ENCODE assay signal across 15 mouse cellular contexts in the genomic region with DNA sequence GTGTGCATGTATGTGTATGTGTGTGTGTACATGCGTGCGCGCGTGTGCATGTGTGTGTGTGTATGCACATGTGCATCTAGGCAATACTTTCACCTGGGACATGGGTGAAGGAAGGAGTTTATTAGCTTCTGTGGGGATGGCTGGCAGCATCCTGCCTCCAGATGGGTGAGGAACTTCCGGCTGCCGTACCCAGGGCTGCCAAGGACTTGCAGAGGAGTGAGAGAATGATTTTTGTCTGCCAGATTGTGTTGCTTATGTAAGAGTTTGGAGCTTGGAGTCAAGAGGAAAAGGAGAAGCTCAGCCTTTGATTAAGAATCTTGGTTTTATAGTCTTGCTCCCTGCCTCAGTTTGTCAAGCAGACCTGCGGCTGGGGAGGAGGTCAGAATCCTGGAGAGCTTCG. TPM values are rescaled to one million over a fixed set of nuclear protein-coding genes. Genes with fewer than 3 reads are reported as not detected.
DNase-seq lines count a peak whose midpoint lies in the region; ATAC-seq lines count a peak whose summit lies in the region.
"Had no signal": no experiment of that assay in that cellular context is flagged by ENCODE, and none has a peak within 500 bp of the region (broad histone marks: within the 10 kb centered on the region; RNA-seq: fewer than 3 reads in every experiment).

No protein-coding gene starts in this region.

- H3K4me3 ChIP-seq in kidney, embryonic 16.5 days (ENCODE audit: low read length): no peak overlapping the region
- H3K4me3 ChIP-seq: embryonic facial prominence, embryonic 10.5 days; hindbrain, embryonic 13.5 days; limb, embryonic 13.5 days; lung, embryonic 15.5 days had no signal

- DNase-seq in cerebellum, adult 11 months: peak; percentile 8
- peak; percentile 38 for DNase-seq in cerebellum, adult 9-10 months
- DNase-seq in layer of hippocampus, adult 9-10 months (ENCODE audit: low spot score): peak; percentile 53
- DNase-seq in left cerebral cortex, postnatal 36 days (ENCODE audit: low spot score in 2 of 2): peak; percentile 74 to 78
- no peak for DNase-seq in spleen, postnatal 10 days (ENCODE audit: low spot score in 2 of 2)
- DNase-seq in thymus, postnatal 0 days (ENCODE audit: low spot score): no peak
- DNase-seq: kidney, adult 2 months; thymus, postnatal 25 days had no signal

- H3K36me3 ChIP-seq in kidney, embryonic 16.5 days (ENCODE audit: insufficient read depth, low read length): no peaks in the 10 kb centered on the region
- H3K36me3 ChIP-seq: embryonic facial prominence, embryonic 10.5 days; hindbrain, embryonic 13.5 days; limb, embryonic 13.5 days; lung, embryonic 15.5 days had no signal

- no peaks in the 10 kb centered on the region for H3K4me1 ChIP-seq in kidney, embryonic 16.5 days (ENCODE audit: insufficient read depth, low read length)
- H3K4me1 ChIP-seq: embryonic facial prominence, embryonic 10.5 days; hindbrain, embryonic 13.5 days; limb, embryonic 13.5 days; lung, embryonic 15.5 days had no signal

- H3K27me3 ChIP-seq in kidney, embryonic 16.5 days (ENCODE audit: insufficient read depth, low read length): no peaks in the 10 kb centered on the region
- H3K27me3 ChIP-seq: hindbrain, embryonic 13.5 days; lung, embryonic 15.5 days had no signal

- no peak overlapping the region for H3K9ac ChIP-seq in kidney, embryonic 16.5 days (replicated peaks; ENCODE audit: low read length)
- H3K9ac ChIP-seq: hindbrain, embryonic 13.5 days; limb, embryonic 13.5 days; lung, embryonic 15.5 days had no signal

- intact Hi-C loops in left cerebral cortex, postnatal 36 days (cut with DNase I): loop anchor here (5.0 kb wide), 1 partner anchor 52 kb away; no protein-coding TSS in a partner anchor

- no peaks in the 10 kb centered on the region for H3K9me3 ChIP-seq in kidney, embryonic 16.5 days (ENCODE audit: low read length)
- H3K9me3 ChIP-seq: embryonic facial prominence, embryonic 10.5 days; hindbrain, embryonic 13.5 days; limb, embryonic 13.5 days; lung, embryonic 15.5 days had no signal

- H3K27ac ChIP-seq in kidney, embryonic 16.5 days (ENCODE audit: low read length): no peak overlapping the region
- H3K27ac ChIP-seq: embryonic facial prominence, embryonic 10.5 days; hindbrain, embryonic 13.5 days; limb, embryonic 13.5 days; lung, embryonic 15.5 days had no signal

- H3K4me2 ChIP-seq in kidney, embryonic 16.5 days (replicated peaks; ENCODE audit: low read depth, low read length): no peak overlapping the region
- H3K4me2 ChIP-seq: heart, embryonic 11.5 days; hindbrain, embryonic 13.5 days; limb, embryonic 13.5 days; lung, embryonic 15.5 days had no signal

- WGBS in kidney, embryonic 16.5 days: 95% methylated on average over 8 of the region's 8 CpGs

- no peak for ATAC-seq in kidney, embryonic 16.5 days (ENCODE audit: low FRiP score, low TSS enrichment)

RNA-seq across cellular contexts. Expression of a gene that starts 9.9 kb away (rescaled TPM):
- total RNA-seq in left cerebral cortex, postnatal 36 days (2021): 100 to 1,000 TPM; 676 to 879 TPM
- 2.8 and 3.6 TPM in 2 replicates for polyA plus RNA-seq in kidney, embryonic 16.5 days (2015; fragmentation: Nextera tagmentation; extraction: Ambion mirVana)
- 4.3 and 4.6 TPM in 2 replicates for polyA plus RNA-seq in thymus, postnatal 0 days (2015; fragmentation: Nextera tagmentation; extraction: Ambion mirVana)
- total RNA-seq: CH12.LX had no signal

Comparison
In these comparisons a context has a peak if more than half of its experiments do, and no peak if none do; other contexts are left out.
1. DNase-seq: peak in cerebellum, adult 11 months (single experiment), cerebellum, adult 9-10 months (single experiment), layer of hippocampus, adult 9-10 months (single experiment) and left cerebral cortex, postnatal 36 days (2 of 2); none in spleen, postnatal 10 days (0 of 2) and thymus, postnatal 0 days (single experiment).